In the genomic region with DNA sequence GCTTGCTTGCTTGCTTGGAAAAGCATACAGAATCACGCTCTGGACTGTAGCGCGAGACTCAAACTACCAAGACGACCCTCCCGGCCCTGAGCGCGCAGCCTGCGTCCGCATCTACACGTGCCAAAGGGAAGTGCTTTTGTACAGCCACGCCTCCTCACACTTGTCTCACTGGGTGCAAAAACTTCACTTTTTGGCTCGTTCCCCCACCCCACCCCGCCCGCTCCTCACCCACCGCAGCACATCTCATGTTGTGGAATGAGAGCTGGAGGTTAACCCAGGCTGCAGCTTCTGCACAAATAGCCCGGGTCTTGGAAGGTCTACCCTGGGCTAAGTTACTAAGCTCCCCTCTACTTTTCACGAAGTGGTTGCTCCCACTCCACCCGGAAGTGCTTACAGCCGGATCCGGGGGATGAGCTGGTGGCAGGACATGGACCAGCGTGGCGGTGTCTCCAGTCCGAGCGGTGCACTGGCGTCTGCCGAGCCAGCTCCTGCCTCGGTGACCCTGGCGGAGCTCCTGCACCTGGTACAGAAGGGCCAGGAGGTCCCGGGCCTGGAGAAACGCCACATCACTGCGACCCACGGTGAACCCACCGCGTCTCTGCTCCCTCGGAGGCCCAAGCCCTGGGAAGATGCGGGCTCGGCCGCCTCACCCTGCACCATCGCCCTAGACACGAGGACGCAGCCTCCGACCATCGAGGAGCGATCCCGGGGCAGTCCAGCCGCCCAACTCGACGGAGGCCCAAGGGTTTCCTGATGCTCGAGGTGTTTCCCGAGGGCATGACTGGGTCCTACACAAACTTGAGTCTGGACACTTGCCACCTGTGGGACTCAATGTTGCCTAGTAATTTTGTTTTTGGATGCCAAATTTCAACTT, we compare ENCODE assay signal across 8 mouse cellular contexts. TPM values are rescaled to one million over a fixed set of nuclear protein-coding genes. Genes with fewer than 3 reads are reported as not detected.
DNase-seq lines count a peak whose midpoint lies in the region; ATAC-seq and TF ChIP-seq lines count a peak whose summit lies in the region.

TSS of gene 2310039H08Rik (plus strand) at position 232 of the 874 bp plus-strand sequence.

- peak within 1 kb of the TSS; percentile 18 for H3K27ac ChIP-seq in cerebellum, adult 2 months (ENCODE audit: insufficient read depth, low read length)
- H3K27ac ChIP-seq in lung, embryonic 16.5 days (ENCODE audit: low read length): peak within 1 kb of the TSS; percentile 90

- H3K4me1 ChIP-seq in G1E (ENCODE audit: insufficient read depth, low read depth, low read length): peaks cover 51% of the 10 kb centered on the region
- 0 out of 2 replicates have a peak, but pooled peaks cover 3% of the 10 kb centered on the region for H3K4me1 ChIP-seq in cerebellum, adult 2 months (ENCODE audit: control insufficient read depth, insufficient read depth, low read length)
- H3K4me1 ChIP-seq in lung, embryonic 16.5 days (replicated peaks; ENCODE audit: control insufficient read depth, insufficient read depth, low read length): peaks cover 21% of the 10 kb centered on the region

- peaks cover 4% of the 10 kb centered on the region; the same call in 1 of the 2 replicates for H3K27me3 ChIP-seq in G1E (ENCODE audit: insufficient read depth, low read length)
- no peaks in the 10 kb centered on the region for H3K27me3 ChIP-seq in cerebellum, adult 2 months (ENCODE audit: control insufficient read depth, insufficient read depth, low read length)
- H3K27me3 ChIP-seq in lung, embryonic 16.5 days (ENCODE audit: control insufficient read depth, insufficient read depth, low read depth, low read length): no peaks in the 10 kb centered on the region

- ATAC-seq in G1E (ENCODE audit: extremely low read depth, insufficient number of reproducible peaks, low FRiP score, poor library complexity, severe bottlenecking): peak; percentile 75
- ATAC-seq in hematopoietic stem cell, adult 5-6 weeks (replicated peaks in 1 of 2; ENCODE audit: insufficient read depth in 1 of 2, low FRiP score in 2 of 2, low TSS enrichment in 1 of 2, low read depth in 1 of 2, poor library complexity in 2 of 2, severe bottlenecking in 2 of 2): peak; percentile 76 to 84
- peak; percentile 91 for ATAC-seq in lung, embryonic 16.5 days (ENCODE audit: low read depth)

- peaks cover 37% of the 10 kb centered on the region for H3K36me3 ChIP-seq in G1E (replicated peaks)
- peaks cover 27% of the 10 kb centered on the region for H3K36me3 ChIP-seq in lung, embryonic 16.5 days (ENCODE audit: control insufficient read depth, insufficient read depth, low read length)

- H3K9ac ChIP-seq in lung, embryonic 16.5 days (ENCODE audit: low read length): peak within 1 kb of the TSS; percentile 89

- TF ChIP-seq POLR2A in cerebellum, adult 2 months (IDR thresholded peaks at IDR 0.05; ENCODE audit: borderline replicate concordance, insufficient read depth, low read length): peak; percentile 76

- no peak for TF ChIP-seq CTCF in G1E (IDR thresholded peaks at IDR 0.05; ENCODE audit: low read depth, low read length)
- TF ChIP-seq CTCF in cerebellum, adult 2 months (IDR thresholded peaks at IDR 0.05; ENCODE audit: borderline replicate concordance, insufficient read depth, low read depth, low read length): no peak

- H3K4me2 ChIP-seq in lung, embryonic 16.5 days (ENCODE audit: low read depth, low read length): peak within 1 kb of the TSS; percentile 71

- H3K4me3 ChIP-seq in G1E (ENCODE audit: low read depth, low read length): peak within 1 kb of the TSS; percentile 99
- peak within 1 kb of the TSS; percentile 73 for H3K4me3 ChIP-seq in cerebellum, adult 2 months (replicated peaks; ENCODE audit: insufficient read depth, low read depth, low read length)
- H3K4me3 ChIP-seq in lung, embryonic 16.5 days (ENCODE audit: low read length): peak within 1 kb of the TSS; percentile 97

- no peaks in the 10 kb centered on the region for H3K9me3 ChIP-seq in G1E (replicated peaks)
- no peaks in the 10 kb centered on the region for H3K9me3 ChIP-seq in lung, embryonic 16.5 days (ENCODE audit: control insufficient read depth, low read length)

- under 1% methylated on average over 50 of the region's 50 CpGs for WGBS in cerebellum, adult 2 months
- under 1% methylated on average over 50 of the region's 50 CpGs for WGBS in lung, embryonic 16.5 days

- DNase-seq in G1E (ENCODE audit: low spot score): peak; percentile 96
- DNase-seq in cerebellum, adult 2 months: peak; percentile 86 to 88
- peak; percentile 85 for DNase-seq in forelimb bud, embryonic 11.5 days (ENCODE audit: low read depth, low spot score)
- DNase-seq in layer of hippocampus, adult 9-10 months (ENCODE audit: low spot score): peak; percentile 73
- peak; percentile 73 for DNase-seq in ovary, postnatal 10 days (ENCODE audit: low spot score)
- DNase-seq in thymus, postnatal 10 days (ENCODE audit: low spot score in 2 of 2): peak; percentile 75

RNA-seq across cellular contexts. Expression of gene 2310039H08Rik, which starts in this region (rescaled TPM):
- total RNA-seq in G1E (2014; fragmentation: Nextera tagmentation) (26.8 and 33.4 TPM in 2 replicates), G1E (2017) (17.4 and 24.3 TPM in 2 replicates)
- polyA plus RNA-seq in G1E (2012): 129 and 189 TPM in 2 replicates
- 22.0 and 22.1 TPM in 2 replicates for polyA plus RNA-seq in cerebellum, adult 2 months (2012; rRNA removed)
- total RNA-seq in hematopoietic stem cell, adult 5-6 weeks (2017): 8.1 and 22.0 TPM in 2 replicates
- 59.5 and 60.2 TPM in 2 replicates for polyA plus RNA-seq in lung, embryonic 16.5 days (2015; fragmentation: Nextera tagmentation; extraction: Ambion mirVana)

Comparison
In these comparisons a context has a peak if more than half of its experiments do, and no peak if none do; other contexts are left out.
1. Peak in every context shown above with its lines: DNase-seq, ATAC-seq, H3K4me3 ChIP-seq and H3K27ac ChIP-seq.